Mouse (Mus musculus) gastrocnemius, adult 2 months (tissue): ENCODE data around the gene Wnt2. TPM values are rescaled to one million over a fixed set of nuclear protein-coding genes. Genes with fewer than 3 reads are reported as not detected.
A peak's percentile ranks its signal among the peaks of the same experiment; 100 is the strongest.

Experiments
- DNase-seq: peaks from one replicate; pipeline ENCODE4 v3.0.0; 2022
- H3K27ac ChIP-seq: fragments of 200-600 bp; 2 replicates; pipeline ENCODE4 v1.8.1; 2022; ENCODE audit warnings: mild to moderate bottlenecking
- H3K4me3 ChIP-seq: fragments of 200-600 bp; 2 replicates; pipeline ENCODE4 v1.8.1; 2022; ENCODE audit warnings: mild to moderate bottlenecking, moderate library complexity
- CTCF ChIP-seq: fragments of 200-600 bp; IDR thresholded peaks from 2 replicates; pipeline ENCODE4 v1.8.1; 2022; ENCODE audit warnings: antibody characterized with exemption, mild to moderate bottlenecking, moderate library complexity
- intact Hi-C: fragments of 180-260 bp; cut with DNase I; formaldehyde crosslinking; loops from one replicate; pipeline ENCODE4 v1.15.1; 2025
- long read RNA-seq, 2 experiments: library from polyadenylated mRNA; stranded (forward); transcript quantifications; one replicate each; pipeline ENCODE4 v2.0.0; 2021
- total RNA-seq, 2 experiments: library from RNA; stranded (reverse); gene quantifications; 2 replicates each; pipeline ENCODE4 v1.2.3; 2021

Gene Wnt2
- total RNA-seq: under 1 TPM; 0.31 to 0.59 TPM
- long read RNA-seq, experiment 1: 0 reads
- long read RNA-seq, experiment 2: 0 reads

DNA sequence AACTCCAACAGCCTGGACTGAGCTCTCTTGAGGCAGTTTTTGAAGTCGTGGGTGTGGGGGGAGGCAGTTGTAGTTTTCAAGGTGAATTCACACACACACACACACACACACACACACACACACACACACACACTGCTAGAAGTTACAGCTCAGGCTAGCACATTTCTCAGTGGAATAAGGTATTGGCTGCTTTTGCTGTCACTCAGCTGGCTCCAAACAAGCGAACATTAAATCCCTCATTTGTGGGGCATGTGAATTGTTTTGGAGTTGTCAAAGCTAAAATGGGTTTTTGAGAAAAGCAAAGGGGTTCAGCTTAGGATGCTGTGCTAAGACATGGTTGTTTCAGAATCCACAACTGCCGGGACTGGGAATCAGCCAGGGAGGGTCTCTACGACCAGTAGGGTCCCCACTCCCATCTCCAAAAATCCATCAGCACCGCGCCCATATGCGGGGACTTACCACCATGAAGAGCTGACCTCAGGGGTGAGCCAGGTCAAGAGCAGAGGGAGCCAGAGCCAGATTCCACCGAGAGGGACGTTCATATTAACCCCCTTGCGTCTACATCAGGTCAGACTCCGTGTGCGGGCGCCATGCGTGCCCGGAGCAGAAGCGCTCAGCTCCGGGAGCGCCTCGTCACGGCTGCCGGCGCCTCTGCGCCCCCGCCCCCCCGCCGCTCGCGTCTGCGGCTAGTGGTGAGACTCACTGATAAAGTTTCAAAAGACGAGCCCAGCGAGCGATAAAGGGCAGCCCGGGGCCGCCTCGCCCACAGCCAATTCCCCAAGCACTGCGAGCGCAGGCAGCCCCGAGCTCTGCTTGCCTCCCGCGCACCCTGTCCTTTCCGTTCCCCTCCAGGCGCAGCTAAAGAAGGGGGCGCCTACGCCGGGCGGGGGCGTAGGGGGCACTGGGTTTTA lies at the start of gene Wnt2:
Wnt2 (minus strand) TSS at position 840 of the 911 bp plus-strand sequence.
- peak within 1 kb of the TSS; percentile 64 for H3K4me3 ChIP-seq

GRCm38 (mm10) chr6:18078615-18079014 lies 48.2 kb upstream of the Wnt2 start:
- intact Hi-C loops: no loop called here
- TF ChIP-seq CTCF: peak; percentile 59
- H3K27ac ChIP-seq: no peak overlapping the region
- no peak overlapping the region for H3K4me3 ChIP-seq
- no peak for DNase-seq

More for the DNA sequence above, at the start of gene Wnt2:
- TF ChIP-seq CTCF: no peak
- intact Hi-C loops: no loop called here
- peak within 1 kb of the TSS; percentile 31; the same call in 1 of the 2 replicates for H3K27ac ChIP-seq
- DNase-seq: peak; percentile 25

DNA sequence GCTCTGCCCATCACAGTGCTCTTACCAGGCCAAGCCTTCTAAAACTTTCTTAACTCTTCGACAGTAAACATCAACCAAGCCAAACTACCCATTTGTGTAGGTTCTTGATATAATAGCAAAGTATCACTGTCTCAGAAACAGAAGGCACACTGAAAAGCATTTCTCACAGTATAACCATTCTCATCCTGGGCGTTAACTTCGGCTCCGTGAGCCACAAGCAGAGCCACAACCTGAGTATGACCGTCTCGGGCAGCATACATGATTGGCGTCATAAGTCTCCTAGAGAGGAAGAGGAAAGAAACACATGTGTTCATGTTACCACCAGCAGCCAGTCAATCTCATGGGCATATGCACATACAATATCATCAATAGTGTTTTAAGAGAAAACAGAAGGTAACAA lies 46.6 kb upstream of the Wnt2 start:
- no peak overlapping the region for H3K27ac ChIP-seq
- no peak for DNase-seq
- intact Hi-C loops: no loop called here

DNA sequence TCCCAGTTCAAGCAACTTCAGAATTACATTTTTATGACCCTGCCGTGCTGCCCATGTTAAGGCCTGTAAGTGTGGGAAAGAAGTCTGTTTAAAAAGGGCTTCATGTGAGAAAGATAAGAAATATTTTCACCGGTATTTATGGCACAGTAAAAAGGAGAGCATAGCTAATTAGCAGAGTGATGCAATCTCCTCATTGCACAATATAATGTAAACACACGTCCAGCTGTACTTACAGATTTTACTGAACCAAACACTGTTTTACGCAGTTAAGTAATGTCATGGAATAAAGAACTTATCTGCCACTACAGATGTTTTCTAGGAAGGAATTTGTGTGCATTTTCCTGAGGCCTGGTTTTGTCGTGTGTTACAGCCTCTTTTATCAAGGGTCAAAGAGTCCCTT lies 46.2 kb upstream of the Wnt2 start:
- H3K27ac ChIP-seq: no peak overlapping the region
- DNase-seq: no peak
- intact Hi-C loops: no loop called here
- no peak for TF ChIP-seq CTCF
- H3K4me3 ChIP-seq: no peak overlapping the region

More for the DNA sequence above, 46.6 kb upstream of the Wnt2 start:
- no peak for TF ChIP-seq CTCF
- no peak overlapping the region for H3K4me3 ChIP-seq

GRCm38 (mm10) chr6:18057899-18058298 lies 27.5 kb upstream of the Wnt2 start:
- no peak for TF ChIP-seq CTCF
- Histone ChIP-seq H3K27ac (no peak overlapping the region), H3K4me3 (no peak overlapping the region)
- no peak for DNase-seq
- intact Hi-C loops: no loop called here

- no peak for DNase-seq
- no peak for TF ChIP-seq CTCF
- intact Hi-C loops: no loop called here
- no peak overlapping the region for H3K4me3 ChIP-seq
- H3K27ac ChIP-seq: no peak overlapping the region
These were observed 21.3 kb upstream of the Wnt2 start for GRCm38 (mm10) chr6:18051702-18052101.

- no peak for DNase-seq
- H3K27ac ChIP-seq: no peak overlapping the region
- no peak overlapping the region for H3K4me3 ChIP-seq
- intact Hi-C loops: no loop called here
- no peak for TF ChIP-seq CTCF
These were observed 13.9 kb upstream of the Wnt2 start for GRCm38 (mm10) chr6:18044299-18044698.

DNA sequence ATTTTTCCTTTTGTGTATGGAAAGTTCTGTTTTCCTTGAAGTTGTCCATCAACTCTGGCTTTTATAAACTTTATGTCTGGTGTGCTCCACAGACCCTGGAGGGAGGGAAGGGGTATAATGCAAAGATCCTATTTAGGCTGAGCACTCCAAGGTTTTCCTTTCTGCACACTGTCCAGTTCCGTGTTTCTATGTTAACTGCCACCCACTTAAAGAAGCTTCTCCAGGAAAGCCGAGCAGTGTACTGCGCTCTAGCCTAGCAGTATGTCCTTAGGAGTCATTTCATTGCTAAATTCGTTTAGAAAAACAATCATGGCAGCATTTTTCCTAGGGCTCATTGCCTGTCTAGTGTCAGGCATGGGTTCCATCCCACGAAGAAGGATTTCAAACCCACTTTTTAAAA lies 12.8 kb upstream of the Wnt2 start:
- TF ChIP-seq CTCF: no peak
- no peak overlapping the region for H3K4me3 ChIP-seq
- DNase-seq: no peak
- no peak overlapping the region for H3K27ac ChIP-seq
- intact Hi-C loops: no loop called here

DNA sequence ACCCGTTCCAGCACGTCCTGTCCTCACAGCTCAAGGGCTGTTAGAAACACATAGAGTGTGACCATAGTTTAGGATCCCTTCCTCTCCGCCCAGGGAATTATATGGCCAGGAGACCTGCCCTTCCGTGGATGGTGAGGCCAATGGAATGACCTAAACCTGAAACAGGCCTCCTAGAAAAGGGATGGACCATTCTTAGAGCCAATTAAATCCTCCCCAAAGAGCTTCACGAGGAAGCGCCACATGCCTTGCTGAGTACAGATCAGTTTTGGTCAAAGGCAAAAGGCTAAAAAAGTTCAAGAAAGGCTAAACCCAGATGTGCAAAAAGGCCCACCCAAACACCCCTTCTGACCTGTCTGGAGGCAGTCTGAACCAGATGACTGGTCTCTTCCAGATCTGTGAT lies 1.9 kb upstream of the Wnt2 start:
- H3K27ac ChIP-seq: peak overlapping the region; percentile 16; the same call in 1 of the 2 replicates
- H3K4me3 ChIP-seq: peak overlapping the region; percentile 64
- DNase-seq: no peak
- no peak for TF ChIP-seq CTCF
- intact Hi-C loops: no loop called here

- Histone ChIP-seq H3K4me3 (peak overlapping the region; percentile 64), H3K27ac (peak overlapping the region; percentile 31; the same call in 1 of the 2 replicates)
- peak; percentile 72 for DNase-seq
- intact Hi-C loops: no loop called here
- no peak for TF ChIP-seq CTCF
These were observed 1.2 kb upstream of the Wnt2 start for GRCm38 (mm10) chr6:18031509-18032010.

DNA sequence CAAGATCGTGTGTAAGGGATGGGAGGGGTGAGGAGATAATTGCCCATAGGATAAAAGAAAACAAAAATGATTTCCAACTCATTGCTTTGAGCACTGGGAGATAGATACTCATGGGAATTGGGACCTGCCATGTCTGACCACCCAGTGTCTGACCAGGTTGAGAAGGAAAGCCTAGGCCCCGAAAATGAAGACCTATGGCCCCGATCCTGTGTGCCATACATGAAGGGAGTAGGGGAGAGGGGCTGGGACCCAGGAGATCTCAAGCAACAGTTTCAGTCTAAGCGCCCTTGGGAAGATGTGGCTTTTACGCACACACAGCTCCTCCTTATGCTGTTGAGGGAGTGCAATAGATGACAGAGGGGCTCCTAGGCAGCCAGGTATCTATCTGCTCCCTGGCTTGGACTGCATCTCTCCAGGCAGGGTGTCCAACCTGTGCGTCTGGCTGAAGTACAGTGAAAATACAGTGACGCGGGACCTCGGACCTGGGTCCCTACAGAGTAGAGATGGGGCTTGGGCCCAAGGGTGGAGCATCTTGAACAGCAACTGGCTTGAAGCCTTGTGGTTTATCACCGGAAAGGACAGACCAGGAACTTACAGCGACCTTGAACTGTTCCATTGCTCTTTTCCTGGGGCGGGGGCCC lies 603 bp upstream of the Wnt2 start:
- DNase-seq: no peak
- H3K4me3 ChIP-seq: peak overlapping the region; percentile 64
- TF ChIP-seq CTCF: no peak
- peak overlapping the region; percentile 31; the same call in 1 of the 2 replicates for H3K27ac ChIP-seq
- intact Hi-C loops: no loop called here

DNA sequence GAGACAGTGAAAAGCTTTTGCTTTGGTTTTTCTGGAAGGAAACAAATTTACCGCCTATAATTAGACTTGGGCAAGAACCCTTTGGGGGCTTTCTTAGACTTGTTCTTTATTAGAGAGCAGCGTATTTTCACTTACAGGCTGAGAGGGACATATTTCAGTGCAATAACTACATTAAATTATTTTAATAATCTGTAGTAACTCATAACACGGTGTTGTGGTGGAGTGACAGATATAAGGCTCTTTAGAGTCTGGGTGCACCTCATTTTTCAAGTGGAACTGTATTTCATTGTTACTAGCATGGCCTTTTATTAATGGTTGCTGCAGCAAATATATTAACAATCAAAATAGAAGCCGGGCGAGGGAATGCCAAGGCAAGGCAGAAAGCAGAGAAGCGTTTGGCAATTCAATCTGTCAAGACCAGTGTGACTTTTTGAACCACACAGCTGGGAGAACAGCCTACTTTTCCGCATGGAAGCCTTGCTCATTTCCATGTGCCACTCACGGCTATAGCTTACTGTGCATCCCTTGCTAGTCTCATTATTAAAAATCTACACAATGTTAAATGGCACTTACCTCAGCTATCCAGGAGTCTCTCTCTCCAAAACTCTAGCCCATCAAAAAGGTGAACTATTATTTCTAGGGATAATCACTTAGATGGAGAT lies 6.1 kb downstream of the Wnt2 start:
- H3K4me3 ChIP-seq: no peak overlapping the region
- TF ChIP-seq CTCF: no peak
- intact Hi-C loops: no loop called here
- no peak for DNase-seq
- no peak overlapping the region for H3K27ac ChIP-seq
